Mouse (Mus musculus): Measurements from ENCODE around the gene Borcs6. TPM values are rescaled to one million over a fixed set of nuclear protein-coding genes. Genes with fewer than 3 reads are reported as not detected.

Gene Borcs6
- polyA plus RNA-seq, 1 experiment from 2014 or later = 5.4 TPM

- ATAC-seq (no peak), DNase-seq (peak; percentile 10)
- no peak overlapping the region for H3K4me3 ChIP-seq (ENCODE audit: low read depth, low read length)
- no peaks in the 10 kb centered on the region for H3K9me3 ChIP-seq (ENCODE audit: low read length)
- H3K4me2 ChIP-seq (ENCODE audit: low read depth, low read length) = no peak overlapping the region
- peaks cover 94% of the 10 kb centered on the region for H3K36me3 ChIP-seq (replicated peaks; ENCODE audit: insufficient read depth, low read length)
- TF ChIP-seq EP300 (IDR thresholded peaks at IDR 0.05; ENCODE audit: low read depth) (no peak), CTCF (IDR thresholded peaks at IDR 0.05; ENCODE audit: low read depth) (no peak)
- no peaks in the 10 kb centered on the region for H3K27me3 ChIP-seq (ENCODE audit: insufficient read depth, low read length)
- no peak overlapping the region for H3K27ac ChIP-seq (ENCODE audit: low read depth)
- peaks cover 15% of the 10 kb centered on the region for H3K4me1 ChIP-seq (ENCODE audit: insufficient read depth)
- 96% methylated on average over 14 of the region's 14 CpGs for WGBS (ENCODE audit: insufficient replicate concordance)
- no peak overlapping the region for H3K9ac ChIP-seq (replicated peaks)
Observed at GRCm38 (mm10) chr11:69104487-69104886, 45.0 kb downstream of the Borcs6 start.

GRCm38 (mm10) chr11:69105227-69105626, 45.7 kb downstream of the Borcs6 start:
- TF ChIP-seq EP300 (IDR thresholded peaks at IDR 0.05; ENCODE audit: low read depth) (no peak), CTCF (IDR thresholded peaks at IDR 0.05; ENCODE audit: low read depth) (no peak)
- H3K9me3 ChIP-seq (ENCODE audit: low read length) = no peaks in the 10 kb centered on the region
- no peak overlapping the region for H3K4me3 ChIP-seq (ENCODE audit: low read depth, low read length)
- H3K36me3 ChIP-seq (replicated peaks; ENCODE audit: insufficient read depth, low read length) = peaks cover 95% of the 10 kb centered on the region
- peaks cover 7% of the 10 kb centered on the region for H3K4me1 ChIP-seq (ENCODE audit: insufficient read depth)
- no peak overlapping the region for H3K27ac ChIP-seq (ENCODE audit: low read depth)
- no peaks in the 10 kb centered on the region for H3K27me3 ChIP-seq (ENCODE audit: insufficient read depth, low read length)
- peak; percentile 11 for DNase-seq
- 81% methylated on average over 6 of the region's 6 CpGs for WGBS (ENCODE audit: insufficient replicate concordance)
- no peak overlapping the region for H3K9ac ChIP-seq (replicated peaks)
- H3K4me2 ChIP-seq (ENCODE audit: low read depth, low read length) = no peak overlapping the region
- ATAC-seq = no peak

DNA sequence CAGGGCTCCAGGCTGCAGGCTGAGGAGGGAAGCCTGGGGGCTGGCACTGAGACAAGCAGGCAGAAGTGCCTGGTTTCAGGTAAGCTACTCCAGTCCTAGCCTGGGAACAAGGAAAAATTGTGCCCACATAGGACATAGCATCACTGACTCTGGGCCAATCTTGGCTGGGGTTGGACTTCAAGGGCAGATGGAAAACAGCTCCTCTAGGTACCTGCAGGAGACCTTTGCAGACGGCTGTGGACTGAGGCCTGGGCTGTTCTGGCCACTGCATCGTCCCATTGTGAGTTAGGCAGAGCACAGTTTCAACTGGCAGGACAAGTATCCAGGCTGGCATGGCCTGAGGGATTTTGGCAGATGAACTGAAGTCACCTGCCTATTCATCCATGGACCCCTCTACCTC, 46.3 kb downstream of the Borcs6 start:
- Histone ChIP-seq H3K9me3 (ENCODE audit: low read length) (no peaks in the 10 kb centered on the region), H3K4me2 (ENCODE audit: low read depth, low read length) (no peak overlapping the region), H3K4me1 (ENCODE audit: insufficient read depth) (0 out of 2 replicates have a peak, but pooled peaks cover 3% of the 10 kb centered on the region), H3K4me3 (ENCODE audit: low read depth, low read length) (no peak overlapping the region), H3K9ac (replicated peaks) (no peak overlapping the region), H3K27me3 (ENCODE audit: insufficient read depth, low read length) (no peaks in the 10 kb centered on the region), H3K27ac (ENCODE audit: low read depth) (no peak overlapping the region), H3K36me3 (replicated peaks; ENCODE audit: insufficient read depth, low read length) (peaks cover 89% of the 10 kb centered on the region)
- TF ChIP-seq EP300 (IDR thresholded peaks at IDR 0.05; ENCODE audit: low read depth) (no peak), CTCF (IDR thresholded peaks at IDR 0.05; ENCODE audit: low read depth) (no peak)
- WGBS (ENCODE audit: insufficient replicate concordance) = 75% methylated on average over 2 of the region's 2 CpGs
- peak; percentile 13 for DNase-seq
- no peak for ATAC-seq

DNA sequence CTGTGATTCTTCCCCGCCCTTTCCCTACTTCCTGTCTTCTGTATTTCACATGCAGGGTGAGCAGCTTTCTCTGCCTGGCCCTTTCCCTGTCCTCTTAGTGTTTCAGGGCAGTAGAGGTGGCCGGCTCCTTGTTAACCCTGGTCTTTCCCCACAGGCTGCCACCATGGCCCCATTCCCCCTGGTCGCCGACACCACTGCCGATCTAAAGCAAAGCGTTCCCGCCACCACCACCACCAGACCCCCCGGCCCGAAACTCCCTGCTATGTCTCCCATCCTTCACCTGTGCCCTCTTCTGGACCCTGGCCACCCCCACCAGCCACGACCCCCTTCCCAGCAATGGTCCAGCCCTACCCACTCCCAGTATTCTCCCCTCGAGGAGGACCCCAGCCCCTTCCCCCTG, 46.8 kb downstream of the Borcs6 start:
- no peak for ATAC-seq
- Histone ChIP-seq H3K4me2 (ENCODE audit: low read depth, low read length) (no peak overlapping the region), H3K4me1 (ENCODE audit: insufficient read depth) (peaks cover 6% of the 10 kb centered on the region; the same call in 1 of the 2 replicates), H3K27me3 (ENCODE audit: insufficient read depth, low read length) (no peaks in the 10 kb centered on the region), H3K9me3 (ENCODE audit: low read length) (no peaks in the 10 kb centered on the region), H3K9ac (replicated peaks) (no peak overlapping the region), H3K4me3 (ENCODE audit: low read depth, low read length) (no peak overlapping the region), H3K36me3 (replicated peaks; ENCODE audit: insufficient read depth, low read length) (peaks cover 84% of the 10 kb centered on the region), H3K27ac (ENCODE audit: low read depth) (no peak overlapping the region)
- peak; percentile 15 for DNase-seq
- TF ChIP-seq EP300 (IDR thresholded peaks at IDR 0.05; ENCODE audit: low read depth) = no peak
- no peak for TF ChIP-seq CTCF (IDR thresholded peaks at IDR 0.05; ENCODE audit: low read depth)
- 87% methylated on average over 11 of the region's 11 CpGs for WGBS (ENCODE audit: insufficient replicate concordance)

GRCm38 (mm10) chr11:69106842-69107241, 47.3 kb downstream of the Borcs6 start:
- H3K4me1 ChIP-seq (ENCODE audit: insufficient read depth) = peaks cover 11% of the 10 kb centered on the region; the same call in 1 of the 2 replicates

DNA sequence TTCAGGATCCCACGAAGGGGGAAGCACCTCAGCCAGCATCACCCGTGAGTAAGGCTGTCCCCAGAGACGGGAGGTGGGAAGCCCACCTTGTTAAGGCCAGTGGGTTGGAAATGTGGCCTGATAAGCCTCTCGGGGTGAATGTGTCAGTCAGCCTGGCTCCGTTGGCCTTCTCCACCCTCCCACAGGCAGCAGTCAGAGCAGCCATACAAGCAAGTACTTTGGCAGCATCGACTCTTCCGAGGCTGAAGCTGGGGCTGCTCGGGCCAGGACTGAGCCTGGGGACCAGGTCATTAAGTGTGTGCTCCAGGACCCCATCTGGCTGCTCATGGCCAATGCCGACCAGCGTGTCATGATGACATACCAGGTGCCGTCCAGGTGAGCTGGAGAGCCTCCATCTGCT, 48.2 kb downstream of the Borcs6 start:
- Histone ChIP-seq H3K9ac (replicated peaks) (no peak overlapping the region), H3K36me3 (replicated peaks; ENCODE audit: insufficient read depth, low read length) (peaks cover 70% of the 10 kb centered on the region), H3K4me2 (ENCODE audit: low read depth, low read length) (no peak overlapping the region), H3K4me1 (ENCODE audit: insufficient read depth) (peaks cover 13% of the 10 kb centered on the region; the same call in 1 of the 2 replicates), H3K9me3 (ENCODE audit: low read length) (no peaks in the 10 kb centered on the region), H3K27me3 (ENCODE audit: insufficient read depth, low read length) (0 out of 2 replicates have a peak, but pooled peaks cover 3% of the 10 kb centered on the region), H3K4me3 (ENCODE audit: low read depth, low read length) (no peak overlapping the region), H3K27ac (ENCODE audit: low read depth) (no peak overlapping the region)
- no peak for TF ChIP-seq CTCF (IDR thresholded peaks at IDR 0.05; ENCODE audit: low read depth)
- no peak for TF ChIP-seq EP300 (IDR thresholded peaks at IDR 0.05; ENCODE audit: low read depth)
- no peak for ATAC-seq
- 90% methylated on average over 11 of the region's 11 CpGs for WGBS (ENCODE audit: insufficient replicate concordance)
- DNase-seq = no peak

More at GRCm38 (mm10) chr11:69106842-69107241, 47.3 kb downstream of the Borcs6 start:
- Histone ChIP-seq H3K4me3 (ENCODE audit: low read depth, low read length) (no peak overlapping the region), H3K27me3 (ENCODE audit: insufficient read depth, low read length) (no peaks in the 10 kb centered on the region), H3K9ac (replicated peaks) (no peak overlapping the region), H3K9me3 (ENCODE audit: low read length) (no peaks in the 10 kb centered on the region), H3K27ac (ENCODE audit: low read depth) (no peak overlapping the region), H3K4me2 (ENCODE audit: low read depth, low read length) (no peak overlapping the region), H3K36me3 (replicated peaks; ENCODE audit: insufficient read depth, low read length) (peaks cover 79% of the 10 kb centered on the region)
- TF ChIP-seq CTCF (IDR thresholded peaks at IDR 0.05; ENCODE audit: low read depth) (no peak), EP300 (IDR thresholded peaks at IDR 0.05; ENCODE audit: low read depth) (no peak)
- 86% methylated on average over 11 of the region's 11 CpGs for WGBS (ENCODE audit: insufficient replicate concordance)
- ATAC-seq (no peak), DNase-seq (no peak)

Data from liver, postnatal 0 days (tissue).